Mouse (Mus musculus): ENCODE measurements at regions not wholly inside any gene's neighbourhood (a gene's known extent, or its start where the extent isn't known, plus 50 kb on each side); places are given as distances from the start of the nearest gene placed in this dataset.

GRCm38 (mm10) chr8:90520186-90520585 lies 172.0 kb upstream of the Tox3 start:
- 0 out of 2 replicates have a peak, but pooled peaks cover 3% of the 10 kb centered on the region for H3K4me1 ChIP-seq (ENCODE audit: control insufficient read depth, insufficient read depth, low read length)
- no peaks in the 10 kb centered on the region for H3K27me3 ChIP-seq (replicated peaks; ENCODE audit: control insufficient read depth, insufficient read depth, low read length)
- no peak overlapping the region for H3K27ac ChIP-seq (ENCODE audit: low read length)
- H3K36me3 ChIP-seq (ENCODE audit: control insufficient read depth, insufficient read depth, low read length): no peaks in the 10 kb centered on the region
- H3K4me2 ChIP-seq (ENCODE audit: low read depth, low read length): no peak overlapping the region
- 43% methylated on average over 4 of the region's 4 CpGs for WGBS
- H3K9me3 ChIP-seq (ENCODE audit: control insufficient read depth, low read length): no peaks in the 10 kb centered on the region
- H3K9ac ChIP-seq (ENCODE audit: low read depth, low read length): no peak overlapping the region
- ATAC-seq: no peak
- no peak overlapping the region for H3K4me3 ChIP-seq (ENCODE audit: low read length)

GRCm38 (mm10) chr8:90519567-90519966 lies 171.4 kb upstream of the Tox3 start:
- Histone ChIP-seq H3K9ac (ENCODE audit: low read depth, low read length) (no peak overlapping the region), H3K27ac (ENCODE audit: low read length) (no peak overlapping the region), H3K9me3 (ENCODE audit: control insufficient read depth, low read length) (no peaks in the 10 kb centered on the region), H3K4me3 (ENCODE audit: low read length) (no peak overlapping the region), H3K27me3 (replicated peaks; ENCODE audit: control insufficient read depth, insufficient read depth, low read length) (no peaks in the 10 kb centered on the region), H3K4me2 (ENCODE audit: low read depth, low read length) (no peak overlapping the region), H3K36me3 (ENCODE audit: control insufficient read depth, insufficient read depth, low read length) (no peaks in the 10 kb centered on the region), H3K4me1 (ENCODE audit: control insufficient read depth, insufficient read depth, low read length) (0 out of 2 replicates have a peak, but pooled peaks cover 3% of the 10 kb centered on the region)
- no peak for ATAC-seq
- WGBS: 79% methylated on average over 6 of the region's 6 CpGs

DNA sequence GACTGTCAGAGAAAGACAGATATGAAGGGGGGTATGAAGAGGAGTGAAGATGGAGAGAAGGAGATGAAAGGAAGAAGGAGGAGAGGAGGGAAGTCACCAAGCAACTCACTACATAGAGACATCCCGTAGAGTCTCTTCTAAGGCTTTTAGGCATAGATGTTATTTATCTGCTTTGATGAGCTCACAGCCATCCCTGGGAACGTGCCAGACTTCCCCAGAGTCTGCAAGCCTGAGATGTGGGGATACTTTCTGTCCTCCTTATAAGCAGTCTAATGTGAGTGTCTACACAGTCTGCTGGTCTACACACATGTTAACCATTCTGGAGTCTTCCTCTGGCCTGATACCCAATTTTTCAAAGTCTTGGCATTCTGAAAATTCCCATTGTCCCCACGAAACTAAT lies 166.0 kb upstream of the Tox3 start:
- H3K27me3 ChIP-seq (replicated peaks; ENCODE audit: control insufficient read depth, insufficient read depth, low read length): no peaks in the 10 kb centered on the region
- H3K9ac ChIP-seq (ENCODE audit: low read depth, low read length): no peak overlapping the region
- H3K9me3 ChIP-seq (ENCODE audit: control insufficient read depth, low read length): no peaks in the 10 kb centered on the region
- no peak overlapping the region for H3K27ac ChIP-seq (ENCODE audit: low read length)
- ATAC-seq: no peak
- no peak overlapping the region for H3K4me2 ChIP-seq (ENCODE audit: low read depth, low read length)
- H3K4me1 ChIP-seq (ENCODE audit: control insufficient read depth, insufficient read depth, low read length): no peaks in the 10 kb centered on the region
- WGBS: 67% methylated on average over 3 of the region's 3 CpGs
- no peaks in the 10 kb centered on the region for H3K36me3 ChIP-seq (ENCODE audit: control insufficient read depth, insufficient read depth, low read length)
- no peak overlapping the region for H3K4me3 ChIP-seq (ENCODE audit: low read length)

DNA sequence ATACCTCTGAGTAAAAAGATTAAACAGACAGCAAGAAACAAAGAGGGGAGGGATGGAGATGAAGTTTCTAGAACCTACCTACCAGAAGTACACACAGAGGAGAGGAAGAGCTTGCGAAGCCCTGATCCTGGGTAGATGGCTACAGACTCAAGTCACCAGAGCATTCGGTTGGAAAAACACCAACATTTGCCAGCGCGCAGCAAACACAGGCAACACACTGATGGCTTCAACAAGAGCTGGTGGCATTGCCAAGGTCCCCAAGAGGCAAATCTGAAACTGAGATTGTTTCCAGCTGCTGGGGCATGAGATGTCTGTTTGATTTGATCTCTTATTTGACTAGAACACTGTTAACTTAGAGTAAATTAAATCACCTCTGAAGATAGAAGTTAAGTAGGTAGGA lies 165.5 kb upstream of the Tox3 start:
- no peaks in the 10 kb centered on the region for H3K9me3 ChIP-seq (ENCODE audit: control insufficient read depth, low read length)
- no peak overlapping the region for H3K27ac ChIP-seq (ENCODE audit: low read length)
- no peaks in the 10 kb centered on the region for H3K4me1 ChIP-seq (ENCODE audit: control insufficient read depth, insufficient read depth, low read length)
- 93% methylated on average over 4 of the region's 4 CpGs for WGBS
- no peak for ATAC-seq
- H3K4me3 ChIP-seq (ENCODE audit: low read length): no peak overlapping the region
- H3K9ac ChIP-seq (ENCODE audit: low read depth, low read length): no peak overlapping the region
- H3K4me2 ChIP-seq (ENCODE audit: low read depth, low read length): no peak overlapping the region
- no peaks in the 10 kb centered on the region for H3K27me3 ChIP-seq (replicated peaks; ENCODE audit: control insufficient read depth, insufficient read depth, low read length)
- H3K36me3 ChIP-seq (ENCODE audit: control insufficient read depth, insufficient read depth, low read length): no peaks in the 10 kb centered on the region

- H3K27ac ChIP-seq (ENCODE audit: low read length): no peak overlapping the region
- H3K9ac ChIP-seq (ENCODE audit: low read depth, low read length): no peak overlapping the region
- WGBS: 67% methylated on average over 8 of the region's 8 CpGs
- H3K9me3 ChIP-seq (ENCODE audit: control insufficient read depth, low read length): no peaks in the 10 kb centered on the region
- no peaks in the 10 kb centered on the region for H3K36me3 ChIP-seq (ENCODE audit: control insufficient read depth, insufficient read depth, low read length)
- no peak overlapping the region for H3K4me3 ChIP-seq (ENCODE audit: low read length)
- no peaks in the 10 kb centered on the region for H3K4me1 ChIP-seq (ENCODE audit: control insufficient read depth, insufficient read depth, low read length)
- no peak overlapping the region for H3K4me2 ChIP-seq (ENCODE audit: low read depth, low read length)
- no peak for ATAC-seq
- no peaks in the 10 kb centered on the region for H3K27me3 ChIP-seq (replicated peaks; ENCODE audit: control insufficient read depth, insufficient read depth, low read length)
These were observed 165.0 kb upstream of the Tox3 start for GRCm38 (mm10) chr8:90513102-90513501.

GRCm38 (mm10) chr8:90512594-90512993 lies 164.5 kb upstream of the Tox3 start:
- Histone ChIP-seq H3K27me3 (replicated peaks; ENCODE audit: control insufficient read depth, insufficient read depth, low read length) (no peaks in the 10 kb centered on the region), H3K9ac (ENCODE audit: low read depth, low read length) (no peak overlapping the region), H3K36me3 (ENCODE audit: control insufficient read depth, insufficient read depth, low read length) (no peaks in the 10 kb centered on the region), H3K9me3 (ENCODE audit: control insufficient read depth, low read length) (no peaks in the 10 kb centered on the region), H3K4me1 (ENCODE audit: control insufficient read depth, insufficient read depth, low read length) (no peaks in the 10 kb centered on the region), H3K4me3 (ENCODE audit: low read length) (no peak overlapping the region), H3K27ac (ENCODE audit: low read length) (no peak overlapping the region), H3K4me2 (ENCODE audit: low read depth, low read length) (no peak overlapping the region)
- WGBS: 46% methylated on average over 2 of the region's 2 CpGs
- ATAC-seq: no peak

DNA sequence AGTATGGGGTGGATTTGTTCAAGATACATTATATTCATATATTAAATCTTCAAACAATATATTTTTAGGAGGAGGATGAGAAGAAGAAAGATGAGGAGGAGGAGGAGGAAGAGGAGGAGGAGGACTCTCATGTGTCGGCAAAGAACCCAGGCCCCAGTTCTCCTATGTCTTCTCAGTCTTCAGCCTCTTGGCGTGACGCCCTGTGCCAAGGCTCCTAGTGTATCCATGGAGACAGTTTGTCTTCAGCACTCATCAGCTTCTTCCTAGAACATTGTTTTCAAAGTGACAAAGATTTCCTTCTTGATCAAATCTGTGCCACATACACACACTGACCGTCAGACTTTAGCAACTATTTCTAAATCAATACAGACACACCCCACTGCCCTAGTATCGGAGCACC lies 156.4 kb upstream of the Tox3 start:
- H3K4me2 ChIP-seq (ENCODE audit: low read depth, low read length): no peak overlapping the region
- H3K9me3 ChIP-seq (ENCODE audit: control insufficient read depth, low read length): no peaks in the 10 kb centered on the region
- H3K36me3 ChIP-seq (ENCODE audit: control insufficient read depth, insufficient read depth, low read length): no peaks in the 10 kb centered on the region
- no peaks in the 10 kb centered on the region for H3K27me3 ChIP-seq (replicated peaks; ENCODE audit: control insufficient read depth, insufficient read depth, low read length)
- no peak overlapping the region for H3K27ac ChIP-seq (ENCODE audit: low read length)
- no peak overlapping the region for H3K9ac ChIP-seq (ENCODE audit: low read depth, low read length)
- no peak for ATAC-seq
- no peaks in the 10 kb centered on the region for H3K4me1 ChIP-seq (ENCODE audit: control insufficient read depth, insufficient read depth, low read length)
- 69% methylated on average over 5 of the region's 5 CpGs for WGBS
- no peak overlapping the region for H3K4me3 ChIP-seq (ENCODE audit: low read length)

GRCm38 (mm10) chr8:90503306-90503705 lies 155.2 kb upstream of the Tox3 start:
- no peak overlapping the region for H3K9ac ChIP-seq (ENCODE audit: low read depth, low read length)
- ATAC-seq: no peak
- H3K4me3 ChIP-seq (ENCODE audit: low read length): no peak overlapping the region
- WGBS: 42% methylated on average over 2 of the region's 2 CpGs
- H3K36me3 ChIP-seq (ENCODE audit: control insufficient read depth, insufficient read depth, low read length): no peaks in the 10 kb centered on the region
- H3K4me2 ChIP-seq (ENCODE audit: low read depth, low read length): no peak overlapping the region
- no peaks in the 10 kb centered on the region for H3K4me1 ChIP-seq (ENCODE audit: control insufficient read depth, insufficient read depth, low read length)
- no peaks in the 10 kb centered on the region for H3K27me3 ChIP-seq (replicated peaks; ENCODE audit: control insufficient read depth, insufficient read depth, low read length)
- H3K27ac ChIP-seq (ENCODE audit: low read length): no peak overlapping the region
- H3K9me3 ChIP-seq (ENCODE audit: control insufficient read depth, low read length): no peaks in the 10 kb centered on the region

DNA sequence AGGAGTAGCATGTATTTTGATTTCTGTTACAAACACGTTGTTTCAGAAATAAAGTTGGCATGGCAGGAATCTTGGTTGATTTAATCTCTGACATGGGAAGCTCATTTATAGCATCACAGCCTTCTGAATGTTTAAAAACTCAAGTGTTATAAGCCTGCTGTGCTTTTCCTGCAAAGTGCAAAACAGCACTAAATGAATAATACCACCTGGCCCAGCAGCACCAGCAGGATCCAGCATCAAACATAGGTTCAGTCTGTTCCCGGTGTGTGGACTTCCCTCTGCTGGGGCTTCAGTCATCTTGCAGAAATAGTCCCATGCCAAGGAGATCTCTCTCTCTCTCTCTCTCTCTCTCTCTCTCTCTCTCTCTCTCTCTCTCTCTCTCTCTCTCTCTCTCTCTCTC lies 154.7 kb upstream of the Tox3 start:
- H3K4me3 ChIP-seq (ENCODE audit: low read length): no peak overlapping the region
- no peaks in the 10 kb centered on the region for H3K27me3 ChIP-seq (replicated peaks; ENCODE audit: control insufficient read depth, insufficient read depth, low read length)
- no peaks in the 10 kb centered on the region for H3K4me1 ChIP-seq (ENCODE audit: control insufficient read depth, insufficient read depth, low read length)
- 39% methylated on average over 2 of the region's 2 CpGs for WGBS
- ATAC-seq: no peak
- H3K9ac ChIP-seq (ENCODE audit: low read depth, low read length): no peak overlapping the region
- no peak overlapping the region for H3K4me2 ChIP-seq (ENCODE audit: low read depth, low read length)
- no peak overlapping the region for H3K27ac ChIP-seq (ENCODE audit: low read length)
- no peaks in the 10 kb centered on the region for H3K36me3 ChIP-seq (ENCODE audit: control insufficient read depth, insufficient read depth, low read length)
- H3K9me3 ChIP-seq (ENCODE audit: control insufficient read depth, low read length): no peaks in the 10 kb centered on the region

DNA sequence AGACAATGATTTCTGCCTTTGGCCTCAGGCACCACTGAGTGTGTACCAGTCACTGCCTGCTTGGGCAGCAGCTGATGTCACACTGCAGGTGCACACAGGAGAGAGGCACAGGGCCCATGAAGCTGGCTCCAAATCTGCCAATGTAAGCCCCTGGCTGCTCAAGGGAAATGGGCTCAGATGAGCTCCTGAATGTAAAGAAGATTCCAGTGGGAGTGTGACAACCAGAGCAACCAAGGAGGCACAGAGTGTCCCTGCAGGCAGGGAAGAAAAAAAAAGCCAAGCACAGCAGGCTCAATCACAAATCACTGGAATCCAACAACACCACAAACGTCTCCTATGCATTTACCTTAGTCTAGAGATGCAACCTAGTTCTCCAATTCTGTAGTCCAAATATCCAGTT lies 151.2 kb upstream of the Tox3 start:
- H3K4me2 ChIP-seq (ENCODE audit: low read depth, low read length): no peak overlapping the region
- ATAC-seq: no peak
- no peaks in the 10 kb centered on the region for H3K9me3 ChIP-seq (ENCODE audit: control insufficient read depth, low read length)
- no peaks in the 10 kb centered on the region for H3K27me3 ChIP-seq (replicated peaks; ENCODE audit: control insufficient read depth, insufficient read depth, low read length)
- no peaks in the 10 kb centered on the region for H3K4me1 ChIP-seq (ENCODE audit: control insufficient read depth, insufficient read depth, low read length)
- H3K4me3 ChIP-seq (ENCODE audit: low read length): no peak overlapping the region
- WGBS: 59% methylated on average over 1 of the region's 1 CpGs
- H3K36me3 ChIP-seq (ENCODE audit: control insufficient read depth, insufficient read depth, low read length): no peaks in the 10 kb centered on the region
- H3K27ac ChIP-seq (ENCODE audit: low read length): no peak overlapping the region
- H3K9ac ChIP-seq (ENCODE audit: low read depth, low read length): no peak overlapping the region

All from intestine, embryonic 16.5 days (tissue).